Mouse (Mus musculus): Measurements from ENCODE around the gene Lyrm9. TPM values are rescaled to one million over a fixed set of nuclear protein-coding genes. Genes with fewer than 3 reads are reported as not detected.
A peak's percentile ranks its signal among the peaks of the same experiment; 100 is the strongest.

Lyrm9 gene
- total RNA-seq, 2 experiments from 2014 or later = 34.7 to 36.5 TPM

DNA sequence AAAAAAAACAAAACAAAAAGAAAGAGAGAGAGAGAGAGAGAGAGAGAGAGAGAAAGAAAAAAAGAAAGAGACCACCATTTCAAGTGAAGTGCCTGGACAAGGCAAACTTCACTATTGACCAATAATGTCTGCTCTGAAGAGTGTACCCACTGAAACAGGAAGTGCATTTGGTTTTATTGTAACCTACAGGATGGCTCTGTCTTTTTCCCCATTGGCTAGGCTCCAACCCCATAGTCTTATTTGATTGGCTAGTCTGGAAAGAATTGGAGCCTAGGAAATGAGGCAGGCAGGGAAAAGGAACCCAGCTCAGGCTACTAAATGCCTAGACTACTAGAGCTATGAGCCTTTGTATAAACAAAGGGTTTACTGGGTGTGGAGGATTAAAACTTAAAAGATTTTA, 17.0 kb upstream of the Lyrm9 start:
- no peak for DNase-seq
- intact Hi-C loops (cut with DNase I) = no loop called here

GRCm38 (mm10) chr11:78814461-78814941, 11.9 kb upstream of the Lyrm9 start:
- intact Hi-C loops (cut with DNase I) = no loop called here
- DNase-seq = no peak

- intact Hi-C loops (cut with DNase I) = no loop called here
- no peak for DNase-seq
Measured at GRCm38 (mm10) chr11:78815986-78816792, 10.2 kb upstream of the Lyrm9 start.

GRCm38 (mm10) chr11:78817311-78818022, 8.9 kb upstream of the Lyrm9 start:
- DNase-seq = no peak
- intact Hi-C loops (cut with DNase I) = no loop called here

GRCm38 (mm10) chr11:78820337-78821000, 5.9 kb upstream of the Lyrm9 start:
- no peak for DNase-seq
- intact Hi-C loops (cut with DNase I) = loop anchor here (5.0 kb wide), 1 partner anchor 38 kb away; no protein-coding TSS in a partner anchor

DNA sequence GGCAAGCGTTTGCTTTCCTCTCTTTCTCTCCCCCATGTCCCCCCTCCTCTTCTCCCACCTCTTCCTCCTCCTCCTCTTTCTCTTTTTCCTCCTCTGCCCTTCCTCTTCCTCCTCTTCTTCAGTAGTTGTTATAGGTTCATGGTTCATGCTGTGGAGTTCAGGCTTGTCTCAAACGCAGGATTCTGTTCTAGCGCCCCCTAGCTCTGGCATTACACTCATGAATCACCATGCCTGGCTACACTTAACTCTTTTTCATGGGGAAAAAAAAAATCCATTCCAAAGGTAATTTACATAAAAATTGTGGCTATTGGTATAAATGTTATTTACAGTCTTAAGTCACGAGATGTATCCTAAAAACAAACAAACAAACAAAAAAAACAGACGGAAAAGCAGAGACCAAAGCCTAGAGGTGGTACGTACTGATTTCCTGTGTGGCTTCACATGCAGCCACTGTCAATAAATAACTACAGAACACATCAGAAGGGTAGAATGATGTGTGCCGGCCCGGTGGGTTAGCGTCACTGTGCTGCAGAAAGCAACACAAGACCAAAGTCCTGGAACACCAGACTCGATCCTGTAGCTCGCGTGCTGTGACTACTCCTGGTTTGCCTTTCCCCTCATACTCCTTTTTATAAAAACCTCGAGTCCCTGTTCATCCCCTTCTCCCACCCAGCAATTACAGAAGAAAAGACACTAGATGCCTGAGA, 3.4 kb upstream of the Lyrm9 start:
- intact Hi-C loops (cut with DNase I) = loop anchor here (1.0 to 5.0 kb wide), 2 partner anchors 41 to 263 kb away; no protein-coding TSS in a partner anchor
- peak; percentile 34 to 58 for DNase-seq

GRCm38 (mm10) chr11:78827546-78827945, 1.2 kb downstream of the Lyrm9 start:
- DNase-seq = no peak
- intact Hi-C loops (cut with DNase I) = loop anchor here (5.0 kb wide), 2 partner anchors 130 to 240 kb away; partner anchors contain the start of gene Nlk

DNA sequence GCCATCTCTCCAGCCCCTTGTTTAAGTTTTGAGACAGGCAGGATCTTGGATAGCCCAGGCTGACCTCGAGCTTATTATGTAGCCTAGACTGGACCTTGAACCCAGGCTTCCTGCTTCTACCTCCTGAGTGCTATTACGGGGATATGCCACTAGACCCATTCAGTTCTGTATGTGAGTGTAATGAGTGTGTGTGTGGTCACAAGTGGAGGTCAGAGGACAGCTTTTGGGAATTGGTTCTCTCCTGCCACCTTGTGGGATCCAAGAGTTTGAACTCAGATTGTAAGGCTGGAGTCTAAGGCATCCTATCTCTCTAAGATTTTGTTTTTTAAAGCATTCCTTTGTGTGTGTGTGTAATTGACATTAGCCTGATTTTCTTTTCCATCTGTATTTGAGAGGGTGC, 2.0 kb downstream of the Lyrm9 start:
- no peak for DNase-seq

DNA sequence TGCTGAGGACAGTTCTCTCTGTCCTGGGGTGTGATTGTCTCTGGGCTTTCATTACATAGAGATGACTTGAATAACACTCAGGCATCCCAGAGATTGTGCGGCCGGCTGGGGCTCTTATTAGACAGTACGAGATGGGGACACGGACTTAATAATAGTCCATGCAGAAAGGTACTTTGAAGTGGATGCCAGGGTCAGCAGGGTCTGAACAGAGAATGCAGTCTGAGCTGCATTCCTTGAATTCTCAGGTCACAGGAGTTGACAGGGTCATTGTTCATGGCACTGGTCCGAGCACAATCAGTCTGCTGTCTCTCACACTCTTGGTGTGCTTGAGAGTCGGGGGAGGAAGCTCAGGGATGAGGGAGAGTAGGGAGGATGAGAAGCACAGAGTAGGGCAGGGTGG, 3.0 kb downstream of the Lyrm9 start:
- intact Hi-C loops (cut with DNase I) = loop anchor here (2.0 to 5.0 kb wide), 3 partner anchors 79 to 242 kb away; partner anchors contain the start of genes Ccnq and Nlk
- DNase-seq = no peak

More for the DNA sequence above, 2.0 kb downstream of the Lyrm9 start:
- intact Hi-C loops (cut with DNase I) = loop anchor here (2.0 to 5.0 kb wide), 3 partner anchors 78 to 241 kb away; partner anchors contain the start of genes Ccnq and Nlk

DNA sequence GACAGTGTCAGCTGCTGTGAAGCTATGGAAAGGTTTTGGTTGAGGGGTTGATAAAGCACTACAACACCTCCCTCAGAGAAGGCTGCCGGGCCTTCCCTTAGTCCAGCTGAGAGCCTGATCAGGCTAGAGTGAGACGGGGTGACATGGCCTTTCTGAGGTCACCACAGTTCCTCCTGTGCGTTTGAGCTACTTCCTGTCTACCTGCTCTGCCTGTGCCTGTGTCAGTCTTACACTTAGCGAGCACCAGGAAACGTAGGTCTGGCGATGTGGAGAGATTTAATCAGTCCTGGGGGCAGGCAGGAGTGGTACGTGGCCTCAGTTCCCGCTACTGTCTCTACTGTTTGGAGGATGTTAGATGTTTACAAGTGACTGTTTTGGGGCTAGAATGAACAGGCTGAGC, 3.8 kb downstream of the Lyrm9 start:
- no peak for DNase-seq
- intact Hi-C loops (cut with DNase I) = no loop called here

- intact Hi-C loops (cut with DNase I) = no loop called here
Measured at GRCm38 (mm10) chr11:78831716-78832115, 5.3 kb downstream of the Lyrm9 start.

GRCm38 (mm10) chr11:78832117-78832726, 5.8 kb downstream of the Lyrm9 start:
- DNase-seq = no peak
- intact Hi-C loops (cut with DNase I) = no loop called here

More at GRCm38 (mm10) chr11:78831716-78832115, 5.3 kb downstream of the Lyrm9 start:
- no peak for DNase-seq

DNA sequence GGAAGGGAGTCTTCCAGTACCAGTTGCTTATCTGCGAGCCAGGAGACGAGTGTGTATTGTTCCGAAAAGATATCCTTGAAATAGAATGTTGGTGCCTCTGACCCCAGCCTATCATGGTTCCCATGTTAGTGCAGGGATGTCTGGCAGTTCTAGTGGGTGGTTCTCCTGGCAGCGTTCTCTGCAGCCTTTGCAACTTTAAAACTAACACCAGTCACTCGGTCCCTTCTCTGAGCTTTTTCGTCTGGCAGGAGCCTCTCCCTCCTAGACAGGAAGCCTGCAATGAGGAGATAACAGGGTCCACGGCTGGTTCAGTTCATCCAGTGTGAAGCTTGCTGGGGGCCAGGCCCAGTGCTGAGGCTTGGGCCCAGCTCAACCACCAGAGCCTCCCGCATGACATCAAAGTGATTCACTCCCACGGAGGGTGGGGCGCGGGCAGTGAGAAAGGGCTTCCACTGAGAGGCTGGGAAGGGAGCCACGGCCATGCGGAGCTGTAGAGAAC, 6.5 kb downstream of the Lyrm9 start:
- intact Hi-C loops (cut with DNase I) = no loop called here
- peak; percentile 52 to 54 for DNase-seq

- intact Hi-C loops (cut with DNase I) = loop anchor here (5.0 kb wide), 2 partner anchors 86 to 121 kb away; partner anchors contain the start of gene Nos2
- no peak for DNase-seq
Measured at GRCm38 (mm10) chr11:78836486-78836885, 10.1 kb downstream of the Lyrm9 start.

GRCm38 (mm10) chr11:78837989-78838388, 11.6 kb downstream of the Lyrm9 start:
- intact Hi-C loops (cut with DNase I) = loop anchor here (5.0 kb wide), 2 partner anchors 84 to 119 kb away; partner anchors contain the start of gene Nos2
- peak; percentile 50 to 78 for DNase-seq

GRCm38 (mm10) chr11:78839491-78839890, 13.1 kb downstream of the Lyrm9 start:
- intact Hi-C loops (cut with DNase I) = loop anchor here (5.0 kb wide), 2 partner anchors 83 to 118 kb away; partner anchors contain the start of gene Nos2
- DNase-seq = no peak

- intact Hi-C loops (cut with DNase I) = no loop called here
- DNase-seq = no peak
Measured at GRCm38 (mm10) chr11:78840141-78840540, 13.8 kb downstream of the Lyrm9 start.

DNA sequence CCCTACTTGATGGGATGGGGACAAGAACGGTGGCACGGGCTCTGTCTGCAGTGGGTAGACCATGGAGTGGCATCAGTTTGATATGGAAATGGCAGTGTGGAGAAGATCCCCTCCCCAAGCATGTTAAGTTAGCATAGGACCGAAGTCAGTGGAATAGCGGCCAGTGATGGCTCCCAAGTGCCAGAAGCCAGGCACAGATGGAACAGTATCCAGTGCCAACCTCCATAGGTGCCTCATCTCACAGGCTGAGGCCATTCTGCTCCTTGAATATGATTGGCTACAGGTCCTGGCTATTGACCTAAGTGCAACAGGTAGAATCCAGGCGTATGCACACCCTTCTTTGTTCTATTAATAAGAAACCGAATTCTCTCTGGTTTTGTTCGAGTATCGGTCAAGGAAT, 15.6 kb downstream of the Lyrm9 start:
- DNase-seq = no peak

GRCm38 (mm10) chr11:78846620-78847019, 20.2 kb downstream of the Lyrm9 start:
- intact Hi-C loops (cut with DNase I) = no loop called here
- DNase-seq = no peak

More for the DNA sequence above, 15.6 kb downstream of the Lyrm9 start:
- intact Hi-C loops (cut with DNase I) = no loop called here

All from heart, postnatal 36 days (tissue).